Mouse (Mus musculus): ENCODE data around the gene Eif3b. TPM values are rescaled to one million over a fixed set of nuclear protein-coding genes. Genes with fewer than 3 reads are reported as not detected.

The Eif3b gene
- total and polyA plus RNA-seq, 3 experiments, result 128 to 186 (median 161) TPM

DNA sequence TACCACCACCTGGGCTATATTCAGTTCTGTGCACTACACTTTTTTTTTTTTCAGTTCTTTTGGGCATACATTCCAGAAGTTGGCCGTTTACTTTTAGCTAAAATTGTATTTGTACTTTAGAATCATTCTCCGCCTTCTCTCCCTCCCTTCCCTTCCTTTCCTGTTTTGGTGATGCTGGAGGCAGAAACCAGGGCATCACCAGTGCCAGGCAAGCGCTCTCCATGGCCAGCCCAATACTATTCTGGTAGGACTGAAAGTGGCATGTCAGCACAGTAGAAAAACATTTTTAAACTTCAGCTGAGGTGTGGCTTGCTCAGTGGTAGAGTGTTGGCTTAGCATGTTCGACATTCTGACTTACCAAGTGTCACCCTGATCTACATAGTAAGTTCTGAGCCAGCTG lies 62.3 kb downstream of the Eif3b start:
- no peak for DNase-seq

DNA sequence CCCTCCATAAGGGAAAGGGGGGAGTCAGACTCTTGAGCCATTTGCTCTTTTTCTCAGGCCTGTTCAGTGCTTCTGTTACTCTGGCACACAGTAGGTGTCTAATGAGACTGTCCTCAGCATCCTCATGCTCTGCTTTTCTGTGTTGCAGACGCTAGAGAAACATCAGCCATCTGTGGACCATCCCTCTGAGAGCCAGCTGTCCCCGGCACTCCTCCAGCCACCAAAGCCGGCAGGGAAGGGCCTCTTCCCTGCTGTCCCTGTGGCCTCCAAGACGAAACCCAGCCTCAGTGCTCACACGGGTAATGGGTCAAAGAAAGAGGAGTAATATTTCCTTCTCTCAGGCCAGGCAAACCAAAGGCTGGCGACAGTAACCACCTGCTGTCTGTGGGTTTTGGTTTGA lies 72.0 kb downstream of the Eif3b start:
- no peak for DNase-seq

DNA sequence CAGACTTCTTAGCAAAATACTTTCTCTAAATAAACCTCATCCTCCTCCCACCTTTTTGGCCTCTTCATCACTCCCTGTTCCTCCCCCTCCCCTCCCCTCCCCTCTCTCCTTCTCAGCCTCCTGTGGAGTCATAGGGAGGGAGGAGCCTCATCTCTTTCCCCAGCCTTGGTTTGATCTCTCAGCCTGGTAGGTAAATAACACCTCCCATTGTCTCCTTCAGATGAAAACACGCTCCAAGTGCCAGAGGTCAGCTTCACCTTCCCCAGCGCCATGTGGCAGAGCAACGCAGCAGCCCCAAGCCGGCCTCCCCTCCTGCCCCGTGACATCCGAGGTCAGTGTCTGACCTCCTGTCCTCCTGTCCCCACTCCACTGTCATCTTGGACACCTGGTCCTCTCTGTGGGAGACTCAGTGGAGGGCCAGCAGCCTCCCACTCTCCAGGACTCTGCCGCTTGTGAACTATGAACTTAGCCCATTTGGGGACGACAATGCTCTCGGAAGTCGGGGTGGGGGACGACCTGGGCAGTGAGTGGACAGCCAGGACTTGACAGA lies 73.6 kb downstream of the Eif3b start:
- DNase-seq, result no peak

Small RNAs within 50 kb of the gene (microRNA-seq; reads per million reads assigned to microRNA genes)
- gene Mir7038, result 0 to 0.44 reads per million in 2 experiments

Other genes with a start within 250 kb of the Eif3b start
- 10 to 100 TPM; 12.4 to 20.5 TPM for gene Mad1l1, start 97.8 kb upstream of the Eif3b start, total RNA-seq (2021)
- 15.8 and 21.0 TPM in 2 replicates for gene Mad1l1, start 97.8 kb upstream of the Eif3b start, polyA plus RNA-seq (2012; rRNA removed)
- gene Nudt1, start 97.7 kb upstream of the Eif3b start, total RNA-seq (2021), result 10 to 100 TPM; 15.0 to 18.2 TPM
- 5.1 and 6.3 TPM in 2 replicates for gene Nudt1, start 97.7 kb upstream of the Eif3b start, polyA plus RNA-seq (2012; rRNA removed)
- 10 to 100 TPM in 1 of 2 experiments, 1 to 10 TPM in 1; 9.2 to 22.6 TPM for gene Mrm2, start 87.4 kb upstream of the Eif3b start, total RNA-seq (2021)
- gene Mrm2, start 87.4 kb upstream of the Eif3b start, polyA plus RNA-seq (2012; rRNA removed), result 9.6 and 10.1 TPM in 2 replicates
- gene Snx8, start 30.1 kb upstream of the Eif3b start, total RNA-seq (2021), result 10 to 100 TPM; 13.9 to 19.1 TPM
- gene Snx8, start 30.1 kb upstream of the Eif3b start, polyA plus RNA-seq (2012; rRNA removed), result 12.4 and 12.8 TPM in 2 replicates
- gene Gm4869, start 26.3 kb downstream of the Eif3b start, total RNA-seq (2021), result under 1 TPM; 0.10 to 0.14 TPM
- 0.03 and 0.10 TPM in 2 replicates for gene Gm4869, start 26.3 kb downstream of the Eif3b start, polyA plus RNA-seq (2012; rRNA removed)
- 10 to 100 TPM in 1 of 2 experiments, 1 to 10 TPM in 1; 9.7 to 17.4 TPM for gene Chst12, start 86.2 kb downstream of the Eif3b start, total RNA-seq (2021)
- 16.6 and 16.7 TPM in 2 replicates for gene Chst12, start 86.2 kb downstream of the Eif3b start, polyA plus RNA-seq (2012; rRNA removed)
- not detected for gene Grifin, start 145.7 kb downstream of the Eif3b start, total RNA-seq (2021)
- not detected in 2 replicates for gene Grifin, start 145.7 kb downstream of the Eif3b start, polyA plus RNA-seq (2012; rRNA removed)
- gene Lfng, start 188.0 kb downstream of the Eif3b start, total RNA-seq (2021), result 10 to 100 TPM in 1 of 2 experiments, 1 to 10 TPM in 1; 9.5 to 14.5 TPM
- 59.0 and 60.2 TPM in 2 replicates for gene Lfng, start 188.0 kb downstream of the Eif3b start, polyA plus RNA-seq (2012; rRNA removed)
- gene Ttyh3, start 229.7 kb downstream of the Eif3b start, total RNA-seq (2021), result 10 to 100 TPM; 48.6 to 95.9 TPM
- gene Ttyh3, start 229.7 kb downstream of the Eif3b start, polyA plus RNA-seq (2012; rRNA removed), result 185 and 217 TPM in 2 replicates